Mouse (Mus musculus): Measurements from ENCODE around the gene Col6a4. TPM values are rescaled to one million over a fixed set of nuclear protein-coding genes. Genes with fewer than 3 reads are reported as not detected.

The Col6a4 gene
- polyA plus RNA-seq, 1 experiment from 2014 or later = not detected

DNA sequence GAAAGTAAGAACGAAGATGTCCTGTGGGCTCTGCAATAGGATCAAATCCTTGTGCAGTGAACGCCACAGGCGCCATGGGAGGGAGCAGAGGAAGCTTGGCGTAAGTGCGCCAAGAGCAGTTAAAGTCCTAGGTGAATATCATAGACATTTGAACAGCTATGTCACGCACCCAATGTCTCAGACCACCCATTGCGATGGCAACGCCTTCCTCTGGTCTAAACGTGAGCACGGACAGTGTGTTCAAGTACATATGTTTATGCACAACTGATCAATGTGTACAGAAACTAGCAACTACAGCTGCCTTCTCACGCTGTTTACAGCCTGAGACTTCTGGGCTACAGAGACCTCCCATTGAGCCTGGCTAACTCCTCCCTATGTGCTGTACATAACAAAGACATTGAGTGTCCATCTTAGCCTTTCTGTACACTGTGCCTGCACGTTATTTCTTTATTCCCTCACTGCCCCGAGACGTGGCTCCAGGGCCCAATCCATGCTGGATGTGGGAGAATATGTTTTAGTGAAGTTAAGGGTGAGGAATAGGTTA, 125.2 kb downstream of the Col6a4 start:
- H3K36me3 ChIP-seq (ENCODE audit: control insufficient read depth, insufficient read depth, low read length) = no peaks in the 10 kb centered on the region
- whole genome bisulfite sequencing = 91% methylated on average over 14 of the region's 14 CpGs
- no peak overlapping the region for H3K4me2 ChIP-seq (ENCODE audit: low read depth, severe bottlenecking)
- ATAC-seq (ENCODE audit: insufficient number of reproducible peaks, low FRiP score, low TSS enrichment, low read depth) (no peak), DNase-seq (ENCODE audit: low spot score) (no peak)
- no peaks in the 10 kb centered on the region for H3K9me3 ChIP-seq (ENCODE audit: control insufficient read depth, low read length)
- no peak overlapping the region for H3K27ac ChIP-seq (replicated peaks; ENCODE audit: low read depth, low read length)
- no peaks in the 10 kb centered on the region for H3K4me1 ChIP-seq (ENCODE audit: control insufficient read depth, insufficient read depth, low read length)
- no peak overlapping the region for H3K4me3 ChIP-seq (ENCODE audit: low read depth, low read length)
- H3K9ac ChIP-seq (ENCODE audit: low read length) = no peak overlapping the region
- H3K27me3 ChIP-seq (ENCODE audit: control insufficient read depth, insufficient read depth, low read length) = no peaks in the 10 kb centered on the region

DNA sequence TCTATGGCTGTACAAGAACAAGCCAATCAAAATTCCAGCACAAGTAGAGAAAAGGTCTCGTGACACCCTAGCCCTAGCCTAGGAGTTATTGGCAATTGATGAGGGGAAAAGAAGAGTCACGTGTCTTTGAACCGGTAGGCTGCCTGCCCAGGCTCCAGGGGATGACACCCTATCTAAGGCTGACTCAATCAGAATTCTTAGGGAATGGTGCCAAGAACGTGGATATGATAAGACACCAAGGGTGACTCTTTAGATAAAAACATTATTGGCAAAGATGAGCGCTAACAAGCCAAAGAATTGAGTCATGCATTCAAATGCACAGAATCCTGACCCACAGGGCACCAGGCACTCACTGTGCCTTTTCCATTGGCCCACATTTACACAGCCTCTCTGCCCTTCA, 125.7 kb downstream of the Col6a4 start:
- Histone ChIP-seq H3K27me3 (ENCODE audit: control insufficient read depth, insufficient read depth, low read length) (no peaks in the 10 kb centered on the region), H3K9ac (ENCODE audit: low read length) (no peak overlapping the region), H3K4me2 (ENCODE audit: low read depth, severe bottlenecking) (no peak overlapping the region), H3K27ac (replicated peaks; ENCODE audit: low read depth, low read length) (no peak overlapping the region), H3K4me1 (ENCODE audit: control insufficient read depth, insufficient read depth, low read length) (no peaks in the 10 kb centered on the region), H3K36me3 (ENCODE audit: control insufficient read depth, insufficient read depth, low read length) (no peaks in the 10 kb centered on the region), H3K4me3 (ENCODE audit: low read depth, low read length) (no peak overlapping the region), H3K9me3 (ENCODE audit: control insufficient read depth, low read length) (no peaks in the 10 kb centered on the region)
- ATAC-seq (ENCODE audit: insufficient number of reproducible peaks, low FRiP score, low TSS enrichment, low read depth) = no peak
- WGBS = 82% methylated on average over 5 of the region's 5 CpGs
- no peak for DNase-seq (ENCODE audit: low spot score)

- H3K4me3 ChIP-seq (ENCODE audit: low read depth, low read length) = no peak overlapping the region
- H3K27me3 ChIP-seq (ENCODE audit: control insufficient read depth, insufficient read depth, low read length) = no peaks in the 10 kb centered on the region
- no peaks in the 10 kb centered on the region for H3K4me1 ChIP-seq (ENCODE audit: control insufficient read depth, insufficient read depth, low read length)
- DNase-seq (ENCODE audit: low spot score) (no peak), ATAC-seq (ENCODE audit: insufficient number of reproducible peaks, low FRiP score, low TSS enrichment, low read depth) (no peak)
- H3K36me3 ChIP-seq (ENCODE audit: control insufficient read depth, insufficient read depth, low read length) = no peaks in the 10 kb centered on the region
- no peaks in the 10 kb centered on the region for H3K9me3 ChIP-seq (ENCODE audit: control insufficient read depth, low read length)
- H3K9ac ChIP-seq (ENCODE audit: low read length) = no peak overlapping the region
- no peak overlapping the region for H3K27ac ChIP-seq (replicated peaks; ENCODE audit: low read depth, low read length)
- 80% methylated on average over 5 of the region's 5 CpGs for WGBS
- H3K4me2 ChIP-seq (ENCODE audit: low read depth, severe bottlenecking) = no peak overlapping the region
Measured at GRCm38 (mm10) chr9:105967976-105968375, 128.6 kb downstream of the Col6a4 start.

DNA sequence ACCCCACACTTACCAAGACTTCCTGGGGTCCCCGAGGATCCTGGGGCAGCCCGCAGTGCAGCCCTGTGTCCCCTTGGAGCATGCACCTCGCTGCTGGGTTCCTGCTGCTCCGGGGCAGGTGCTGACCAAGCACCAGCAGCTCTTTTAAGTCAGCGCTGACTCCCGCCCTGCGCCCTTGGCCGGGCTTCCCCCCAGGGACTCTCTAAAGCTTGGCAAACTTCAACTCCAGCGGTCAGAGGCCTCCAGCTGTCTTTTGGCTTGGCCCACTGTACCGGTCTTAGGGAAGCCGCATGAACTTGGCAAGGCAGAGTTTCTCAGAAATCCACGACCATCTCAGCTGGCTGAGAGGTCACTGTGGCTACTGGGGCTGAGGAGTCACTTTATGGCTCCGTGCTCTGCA, 136.1 kb downstream of the Col6a4 start, which contains the start of gene Col6a5:
Col6a5 (minus strand) TSS at position 111 of the 400 bp plus-strand sequence.
- Histone ChIP-seq H3K27ac (replicated peaks; ENCODE audit: low read depth, low read length) (no peak within 1 kb of the TSS), H3K36me3 (ENCODE audit: control insufficient read depth, insufficient read depth, low read length) (no peaks in the 10 kb centered on the region), H3K9me3 (ENCODE audit: control insufficient read depth, low read length) (no peaks in the 10 kb centered on the region), H3K4me2 (ENCODE audit: low read depth, severe bottlenecking) (no peak within 1 kb of the TSS; the same call in 1 of the 2 replicates), H3K4me1 (ENCODE audit: control insufficient read depth, insufficient read depth, low read length) (no peaks in the 10 kb centered on the region), H3K9ac (ENCODE audit: low read length) (no peak within 1 kb of the TSS), H3K4me3 (ENCODE audit: low read depth, low read length) (no peak within 1 kb of the TSS), H3K27me3 (ENCODE audit: control insufficient read depth, insufficient read depth, low read length) (no peaks in the 10 kb centered on the region)
- no peak for DNase-seq (ENCODE audit: low spot score)
- ATAC-seq (ENCODE audit: insufficient number of reproducible peaks, low FRiP score, low TSS enrichment, low read depth) = no peak
- WGBS = 15% methylated on average over 13 of the region's 13 CpGs

- ATAC-seq (ENCODE audit: insufficient number of reproducible peaks, low FRiP score, low TSS enrichment, low read depth) (no peak), DNase-seq (ENCODE audit: low spot score) (no peak)
- Histone ChIP-seq H3K4me1 (ENCODE audit: control insufficient read depth, insufficient read depth, low read length) (no peaks in the 10 kb centered on the region), H3K4me2 (ENCODE audit: low read depth, severe bottlenecking) (no peak overlapping the region), H3K9me3 (ENCODE audit: control insufficient read depth, low read length) (no peaks in the 10 kb centered on the region), H3K9ac (ENCODE audit: low read length) (no peak overlapping the region), H3K27me3 (ENCODE audit: control insufficient read depth, insufficient read depth, low read length) (no peaks in the 10 kb centered on the region), H3K4me3 (ENCODE audit: low read depth, low read length) (no peak overlapping the region), H3K36me3 (ENCODE audit: control insufficient read depth, insufficient read depth, low read length) (no peaks in the 10 kb centered on the region), H3K27ac (replicated peaks; ENCODE audit: low read depth, low read length) (no peak overlapping the region)
- 71% methylated on average over 1 of the region's 1 CpGs for WGBS
Measured at GRCm38 (mm10) chr9:105959116-105959515, 137.5 kb downstream of the Col6a4 start.

DNA sequence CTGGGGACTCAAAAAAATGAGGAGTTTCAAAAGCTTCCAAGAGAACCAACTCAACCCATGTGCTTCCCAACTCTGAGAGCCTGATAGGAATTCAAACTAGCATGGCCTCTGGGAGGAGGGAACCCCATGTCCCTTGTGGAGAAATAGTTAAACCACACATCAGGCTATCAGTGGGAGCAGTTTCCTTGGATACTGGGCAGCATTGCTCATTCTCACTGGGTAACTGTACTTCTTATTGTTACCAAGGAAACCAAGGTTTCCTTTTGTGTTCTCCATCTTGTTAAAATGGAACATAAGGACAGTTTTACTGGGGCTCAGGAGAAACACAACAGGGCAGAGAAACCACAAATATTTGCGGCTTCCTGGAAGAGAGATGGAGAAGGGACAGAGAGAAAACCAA, 146.8 kb downstream of the Col6a4 start:
- no peaks in the 10 kb centered on the region for H3K9me3 ChIP-seq (ENCODE audit: control insufficient read depth, low read length)
- 85% methylated on average over 1 of the region's 1 CpGs for WGBS
- no peaks in the 10 kb centered on the region for H3K36me3 ChIP-seq (ENCODE audit: control insufficient read depth, insufficient read depth, low read length)
- H3K27me3 ChIP-seq (ENCODE audit: control insufficient read depth, insufficient read depth, low read length) = no peaks in the 10 kb centered on the region
- ATAC-seq (ENCODE audit: insufficient number of reproducible peaks, low FRiP score, low TSS enrichment, low read depth) (no peak), DNase-seq (ENCODE audit: low spot score) (no peak)
- no peak overlapping the region for H3K4me2 ChIP-seq (ENCODE audit: low read depth, severe bottlenecking)
- H3K9ac ChIP-seq (ENCODE audit: low read length) = no peak overlapping the region
- H3K4me1 ChIP-seq (ENCODE audit: control insufficient read depth, insufficient read depth, low read length) = no peaks in the 10 kb centered on the region
- H3K4me3 ChIP-seq (ENCODE audit: low read depth, low read length) = no peak overlapping the region
- no peak overlapping the region for H3K27ac ChIP-seq (replicated peaks; ENCODE audit: low read depth, low read length)

DNA sequence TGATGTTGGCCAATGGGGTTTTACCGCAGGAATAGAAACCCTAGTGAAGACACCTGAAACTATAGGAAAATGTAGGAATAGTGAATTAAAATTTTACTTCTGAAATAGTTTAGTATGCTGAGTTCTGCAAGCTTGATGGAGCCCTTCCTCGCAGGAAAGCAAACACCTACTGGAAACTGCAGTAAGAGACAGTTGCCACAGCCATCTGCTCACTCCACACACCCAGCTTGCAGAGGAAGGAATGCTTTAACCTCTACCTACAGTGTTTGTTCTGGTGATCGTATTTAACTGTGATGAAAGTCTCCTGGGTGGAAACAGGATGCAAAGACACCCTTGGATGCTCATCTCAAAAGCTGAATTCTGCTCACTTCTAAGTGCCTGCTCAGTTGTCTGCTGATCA, 149.0 kb downstream of the Col6a4 start:
- Histone ChIP-seq H3K36me3 (ENCODE audit: control insufficient read depth, insufficient read depth, low read length) (no peaks in the 10 kb centered on the region), H3K9me3 (ENCODE audit: control insufficient read depth, low read length) (no peaks in the 10 kb centered on the region), H3K27me3 (ENCODE audit: control insufficient read depth, insufficient read depth, low read length) (no peaks in the 10 kb centered on the region), H3K4me3 (ENCODE audit: low read depth, low read length) (no peak overlapping the region), H3K9ac (ENCODE audit: low read length) (no peak overlapping the region), H3K27ac (replicated peaks; ENCODE audit: low read depth, low read length) (no peak overlapping the region), H3K4me1 (ENCODE audit: control insufficient read depth, insufficient read depth, low read length) (no peaks in the 10 kb centered on the region), H3K4me2 (ENCODE audit: low read depth, severe bottlenecking) (no peak overlapping the region)
- ATAC-seq (ENCODE audit: insufficient number of reproducible peaks, low FRiP score, low TSS enrichment, low read depth) (no peak), DNase-seq (ENCODE audit: low spot score) (no peak)
- WGBS = 76% methylated on average over 3 of the region's 3 CpGs

Other genes starting within 250 kb of the Col6a4 start
- gene Col6a5, start 136.1 kb downstream of the Col6a4 start, polyA plus RNA-seq (2014; fragmentation: Nextera tagmentation; extraction: Ambion mirVana) = 0.19 and 0.33 TPM in 2 replicates
- 1.2 and 2.1 TPM in 2 replicates for gene Glyctk, start 61.4 kb upstream of the Col6a4 start, polyA plus RNA-seq (2014; fragmentation: Nextera tagmentation; extraction: Ambion mirVana)
- 26.4 and 31.3 TPM in 2 replicates for gene Wdr82, start 74.1 kb upstream of the Col6a4 start, polyA plus RNA-seq (2014; fragmentation: Nextera tagmentation; extraction: Ambion mirVana)
- 42.2 and 42.4 TPM in 2 replicates for gene Ppm1m, start 103.0 kb upstream of the Col6a4 start, polyA plus RNA-seq (2014; fragmentation: Nextera tagmentation; extraction: Ambion mirVana)
- 66.5 and 68.5 TPM in 2 replicates for gene Twf2, start 106.3 kb upstream of the Col6a4 start, polyA plus RNA-seq (2014; fragmentation: Nextera tagmentation; extraction: Ambion mirVana)
- not detected in 2 replicates for gene Tlr9, start 125.8 kb upstream of the Col6a4 start, polyA plus RNA-seq (2014; fragmentation: Nextera tagmentation; extraction: Ambion mirVana)
- gene Alas1, start 151.9 kb upstream of the Col6a4 start, polyA plus RNA-seq (2014; fragmentation: Nextera tagmentation; extraction: Ambion mirVana) = 79.6 and 84.7 TPM in 2 replicates
- 34.1 and 40.1 TPM in 2 replicates for gene Poc1a, start 184.3 kb upstream of the Col6a4 start, polyA plus RNA-seq (2014; fragmentation: Nextera tagmentation; extraction: Ambion mirVana)